Mouse (Mus musculus): ENCODE data around the gene Ccl4. TPM values are rescaled to one million over a fixed set of nuclear protein-coding genes. Genes with fewer than 3 reads are reported as not detected.

Ccl4 gene
- total RNA-seq, 2 experiments from 2014 or later: 1.7 to 10.9 TPM

DNA sequence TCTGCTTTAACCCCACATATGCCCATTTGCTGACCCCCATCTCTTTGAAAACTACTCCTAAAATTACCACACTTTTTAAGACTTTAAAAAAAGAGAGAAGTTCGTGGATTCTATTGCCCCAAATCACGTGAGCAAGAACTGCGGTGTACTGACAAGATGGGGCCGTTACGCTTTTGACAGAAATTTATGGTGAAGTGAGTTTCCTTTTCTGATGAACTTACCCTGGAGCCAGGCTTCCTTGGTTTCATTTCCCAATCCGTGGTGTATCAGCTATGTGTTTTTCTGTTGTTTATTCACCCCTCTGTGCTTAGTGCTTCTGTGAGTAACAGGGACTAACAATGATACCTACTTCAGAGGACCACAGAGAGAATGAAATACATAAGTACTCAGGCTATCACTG, 3.6 kb upstream of the Ccl4 start:
- ATAC-seq (replicated peaks; ENCODE audit: low FRiP score, low TSS enrichment, poor library complexity, severe bottlenecking): no peak

DNA sequence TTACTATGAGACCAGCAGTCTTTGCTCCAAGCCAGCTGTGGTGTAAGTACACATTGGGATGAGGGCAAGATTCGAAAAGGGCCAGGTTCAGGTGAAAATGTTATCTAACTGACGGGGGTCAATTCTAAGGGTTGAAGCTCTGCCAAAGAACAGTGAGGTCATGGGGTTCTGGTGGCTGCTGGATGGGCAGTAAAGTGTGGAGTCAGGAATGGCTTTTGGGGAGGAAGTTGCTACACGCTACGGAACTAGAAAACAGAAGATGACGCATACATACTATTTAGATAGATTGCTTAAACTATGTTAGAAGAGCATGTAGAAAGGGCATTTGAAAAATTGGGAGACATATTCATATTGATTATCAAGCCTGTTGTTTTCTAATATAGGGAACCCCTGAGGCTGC, 1.1 kb downstream of the Ccl4 start:
- ATAC-seq (replicated peaks; ENCODE audit: low FRiP score, low TSS enrichment, poor library complexity, severe bottlenecking): no peak

DNA sequence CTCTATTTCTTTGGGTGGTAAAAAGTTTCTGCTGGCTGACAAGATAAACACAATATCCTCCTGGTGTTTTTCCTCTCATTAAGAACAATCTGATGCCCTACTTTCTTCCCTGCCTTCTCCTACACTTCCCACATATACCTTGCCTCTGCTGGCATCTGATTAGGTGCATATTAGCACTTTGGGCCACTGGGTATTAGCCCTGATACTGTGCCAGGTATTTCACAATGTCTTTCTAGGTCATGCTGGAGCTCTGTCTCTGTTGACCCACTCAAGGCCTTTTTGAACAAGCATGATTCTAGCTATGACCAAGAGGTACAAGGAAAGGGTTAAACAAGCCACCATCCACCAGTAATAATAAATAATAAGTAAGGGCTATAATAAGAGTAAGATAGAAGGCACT, 9.4 kb downstream of the Ccl4 start:
- no peak for ATAC-seq (replicated peaks; ENCODE audit: low FRiP score, low TSS enrichment, poor library complexity, severe bottlenecking)

DNA sequence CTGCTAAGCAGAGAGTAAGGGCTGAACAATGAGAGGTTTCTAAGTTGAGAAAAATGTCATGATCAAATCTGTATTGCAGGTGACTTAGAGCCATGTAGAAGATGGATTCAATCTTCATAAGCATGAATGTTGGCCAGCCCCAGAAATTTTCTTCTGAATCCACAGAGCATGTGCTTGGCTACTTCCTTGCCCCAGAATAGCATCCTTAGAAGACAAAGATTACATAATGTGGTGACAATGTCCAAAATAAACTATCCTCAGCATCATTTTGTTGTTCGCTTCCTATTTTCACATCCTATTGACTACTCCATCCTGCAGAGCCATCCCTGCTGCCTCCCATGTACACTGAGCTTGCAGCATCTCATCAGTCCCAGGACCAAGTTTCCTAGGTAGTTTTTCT, 13.3 kb downstream of the Ccl4 start:
- ATAC-seq (replicated peaks; ENCODE audit: low FRiP score, low TSS enrichment, poor library complexity, severe bottlenecking): no peak

DNA sequence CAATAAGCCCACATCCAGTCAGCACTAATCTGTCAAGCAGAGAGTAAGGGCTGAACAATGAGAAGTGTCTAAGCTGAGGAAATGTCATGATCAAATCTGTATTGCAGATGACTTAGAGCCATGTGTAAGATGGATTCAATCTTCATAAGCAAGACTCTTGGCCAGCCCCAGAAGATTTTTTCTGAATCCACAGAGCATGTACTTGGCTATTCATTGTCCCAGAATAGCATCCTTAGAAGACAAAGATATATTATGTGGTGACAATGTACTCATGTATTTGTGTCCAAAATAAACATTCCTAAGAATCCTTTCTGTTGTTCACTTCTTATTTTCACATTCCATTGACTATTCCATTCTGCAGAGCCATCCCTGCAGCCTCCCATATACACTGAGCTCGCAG, 27.5 kb downstream of the Ccl4 start:
- no peak for ATAC-seq (replicated peaks; ENCODE audit: low FRiP score, low TSS enrichment, poor library complexity, severe bottlenecking)

DNA sequence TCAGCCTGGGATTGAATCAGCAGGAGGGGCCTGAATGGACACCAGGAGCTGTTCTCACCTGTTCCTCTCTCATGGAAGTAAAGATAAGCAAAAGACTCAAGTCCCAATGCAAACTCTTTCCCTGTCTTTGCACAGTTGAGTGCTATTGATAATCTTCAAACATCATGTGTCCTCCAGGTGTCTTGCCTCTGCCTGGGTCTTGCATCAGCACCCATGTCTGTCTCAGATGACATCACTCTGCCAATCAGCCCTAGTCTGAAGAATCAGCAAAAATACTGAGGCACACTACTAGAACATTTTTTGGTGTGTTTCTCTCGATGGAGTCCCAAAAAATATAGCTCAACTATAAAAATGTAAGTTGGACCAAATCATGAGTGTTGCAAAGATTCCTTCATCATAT, 29.6 kb downstream of the Ccl4 start:
- no peak for ATAC-seq (replicated peaks; ENCODE audit: low FRiP score, low TSS enrichment, poor library complexity, severe bottlenecking)

DNA sequence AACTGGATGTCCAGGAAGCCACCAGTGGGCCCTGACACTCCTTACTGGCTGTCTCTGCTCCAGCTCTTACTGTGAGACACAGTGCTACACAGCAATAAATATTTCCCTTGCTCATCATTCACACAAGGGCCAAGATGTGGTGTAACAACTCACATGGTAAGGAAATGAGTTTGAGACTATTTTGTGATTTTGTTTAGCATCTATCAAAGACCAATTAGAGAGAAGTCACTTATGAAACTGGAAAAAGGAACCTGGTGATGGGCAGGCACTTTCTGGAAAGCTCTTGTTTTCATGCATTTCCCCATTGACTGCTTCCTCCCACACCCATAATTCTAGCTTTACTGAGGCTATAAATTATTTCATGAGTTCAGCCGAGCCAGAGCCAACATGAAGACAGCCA, 41.3 kb downstream of the Ccl4 start, which contains the start of gene Wfdc17:
Gene Wfdc17, plus strand, starts transcription at position 287 of the 400 bp plus-strand sequence.
- no peak for ATAC-seq (replicated peaks; ENCODE audit: low FRiP score, low TSS enrichment, poor library complexity, severe bottlenecking)

DNA sequence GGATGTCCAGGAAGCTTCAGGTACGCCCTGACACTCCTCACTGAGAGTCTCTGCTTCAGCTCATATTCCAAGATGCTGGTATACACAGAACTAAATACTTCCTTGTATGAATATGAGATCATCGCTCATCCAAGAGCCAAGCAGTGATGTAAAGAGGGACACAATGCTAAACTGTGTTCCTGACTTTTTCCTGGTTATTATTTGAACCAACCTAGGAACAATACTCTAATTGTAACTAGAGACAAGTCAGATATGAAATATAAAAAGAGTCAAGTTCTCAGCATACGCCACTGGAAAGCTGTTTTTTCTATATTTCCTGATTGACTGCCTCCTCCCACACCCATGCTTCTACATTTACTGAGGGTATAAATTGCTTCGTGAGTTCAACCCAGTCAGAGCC, 46.3 kb downstream of the Ccl4 start, which contains the start of gene Wfdc18:
Gene Wfdc18, plus strand, starts transcription at position 301 of the 400 bp plus-strand sequence.
- no peak for ATAC-seq (replicated peaks; ENCODE audit: low FRiP score, low TSS enrichment, poor library complexity, severe bottlenecking)

DNA sequence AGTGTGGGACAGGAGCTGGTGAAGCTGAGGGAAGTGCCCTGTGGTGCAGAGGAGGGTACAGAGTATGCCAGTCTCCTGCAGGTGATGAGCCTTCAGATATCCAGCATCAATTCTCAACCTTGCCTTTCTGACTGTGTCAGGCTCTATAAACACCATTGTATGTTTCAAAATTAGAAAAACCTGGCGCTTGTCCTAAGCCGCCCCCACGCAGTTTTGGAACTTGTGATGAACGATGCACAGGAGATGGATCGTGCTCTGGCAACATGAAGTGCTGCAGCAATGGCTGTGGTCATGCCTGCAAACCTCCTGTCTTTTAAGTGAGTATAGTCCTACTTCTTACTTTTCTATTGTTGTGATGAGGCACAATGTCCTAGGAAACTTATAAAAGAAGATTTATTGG, 47.3 kb downstream of the Ccl4 start:
- no peak for ATAC-seq (replicated peaks; ENCODE audit: low FRiP score, low TSS enrichment, poor library complexity, severe bottlenecking)

DNA sequence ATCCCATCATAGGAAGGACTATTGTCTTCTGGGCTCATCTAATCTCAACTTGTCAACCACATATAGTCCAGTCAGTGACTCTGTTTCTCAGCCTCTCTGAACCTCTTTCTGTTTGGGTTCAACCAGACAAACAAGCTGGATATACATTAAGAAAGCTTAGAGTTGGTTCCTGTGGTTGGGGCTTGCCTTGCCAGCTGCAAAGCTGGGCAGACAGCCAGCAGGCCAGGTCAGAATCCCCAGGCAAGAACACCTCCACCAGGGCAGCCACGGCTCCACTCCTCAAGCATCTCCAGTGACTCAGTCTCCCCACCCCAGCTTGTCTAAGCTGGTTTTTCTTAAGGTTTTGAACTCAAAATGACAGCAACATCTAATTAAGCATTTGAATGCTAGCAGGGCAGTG, 50.3 kb downstream of the Ccl4 start:
- no peak for ATAC-seq (replicated peaks; ENCODE audit: low FRiP score, low TSS enrichment, poor library complexity, severe bottlenecking)

DNA sequence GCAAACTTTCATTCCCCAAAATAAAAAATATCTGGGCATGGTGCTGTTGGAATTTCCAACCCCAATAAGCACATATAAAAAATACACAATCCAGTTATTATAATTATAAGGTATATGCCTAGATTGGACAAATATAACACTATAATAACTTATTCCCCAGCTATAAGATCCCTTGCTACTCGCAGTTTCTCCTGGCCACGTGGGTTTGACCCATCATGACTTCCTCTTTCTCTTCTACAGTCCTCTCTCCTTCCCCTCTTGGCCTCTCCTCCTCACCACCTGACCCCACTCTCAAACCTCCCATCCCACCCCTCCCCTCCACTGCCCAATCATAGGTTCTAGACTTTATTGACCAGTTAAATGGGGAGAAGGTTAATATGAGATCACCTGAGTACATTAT, 51.5 kb downstream of the Ccl4 start:
- ATAC-seq (replicated peaks; ENCODE audit: low FRiP score, low TSS enrichment, poor library complexity, severe bottlenecking): no peak

Other genes with a start within 250 kb of the Ccl4 start
- gene Gas2l2, start 233.1 kb upstream of the Ccl4 start, total RNA-seq (2014; fragmentation: Nextera tagmentation): not detected in 2 replicates
- not detected in 2 replicates for gene Gas2l2, start 233.1 kb upstream of the Ccl4 start, total RNA-seq (2017)
- 2.6 TPM in 1 of 2 replicates, not detected in the other for gene 1700020L24Rik, start 224.9 kb upstream of the Ccl4 start, total RNA-seq (2014; fragmentation: Nextera tagmentation)
- not detected in 2 replicates for gene 1700020L24Rik, start 224.9 kb upstream of the Ccl4 start, total RNA-seq (2017)
- gene Mmp28, start 199.5 kb upstream of the Ccl4 start, total RNA-seq (2014; fragmentation: Nextera tagmentation): 0.37 TPM in 1 of 2 replicates, not detected in the other
- gene Mmp28, start 199.5 kb upstream of the Ccl4 start, total RNA-seq (2017): 0.19 and 0.42 TPM in 2 replicates
- gene Taf15, start 189.5 kb upstream of the Ccl4 start, total RNA-seq (2014; fragmentation: Nextera tagmentation): 60.9 and 72.5 TPM in 2 replicates
- 24.0 and 32.8 TPM in 2 replicates for gene Taf15, start 189.5 kb upstream of the Ccl4 start, total RNA-seq (2017)
- gene Heatr9, start 140.4 kb upstream of the Ccl4 start, total RNA-seq (2014; fragmentation: Nextera tagmentation): not detected in 2 replicates
- gene Heatr9, start 140.4 kb upstream of the Ccl4 start, total RNA-seq (2017): not detected in 2 replicates
- gene Ccl5, start 132.1 kb upstream of the Ccl4 start, total RNA-seq (2014; fragmentation: Nextera tagmentation): 8.9 and 46.6 TPM in 2 replicates
- 5.6 and 32.4 TPM in 2 replicates for gene Ccl5, start 132.1 kb upstream of the Ccl4 start, total RNA-seq (2017)
- gene Ccl9, start 83.9 kb upstream of the Ccl4 start, total RNA-seq (2014; fragmentation: Nextera tagmentation): not detected in 2 replicates
- gene Ccl9, start 83.9 kb upstream of the Ccl4 start, total RNA-seq (2017): 0.70 and 10.4 TPM in 2 replicates
- not detected in 2 replicates for gene Ccl6, start 69.5 kb upstream of the Ccl4 start, total RNA-seq (2014; fragmentation: Nextera tagmentation)
- gene Ccl6, start 69.5 kb upstream of the Ccl4 start, total RNA-seq (2017): 0.84 and 4.1 TPM in 2 replicates
- gene Rpl9-ps1, start 17.0 kb upstream of the Ccl4 start, total RNA-seq (2014; fragmentation: Nextera tagmentation): not detected in 2 replicates
- not detected in 2 replicates for gene Rpl9-ps1, start 17.0 kb upstream of the Ccl4 start, total RNA-seq (2017)
- not detected in 2 replicates for gene Ccl3, start 13.2 kb upstream of the Ccl4 start, total RNA-seq (2014; fragmentation: Nextera tagmentation)
- gene Ccl3, start 13.2 kb upstream of the Ccl4 start, total RNA-seq (2017): 13.6 and 17.1 TPM in 2 replicates
- not detected in 2 replicates for gene Wfdc17, start 41.4 kb downstream of the Ccl4 start, total RNA-seq (2014; fragmentation: Nextera tagmentation)
- gene Wfdc17, start 41.4 kb downstream of the Ccl4 start, total RNA-seq (2017): not detected in 2 replicates
- not detected in 2 replicates for gene Wfdc18, start 46.4 kb downstream of the Ccl4 start, total RNA-seq (2014; fragmentation: Nextera tagmentation)
- gene Wfdc18, start 46.4 kb downstream of the Ccl4 start, total RNA-seq (2017): not detected in 2 replicates
- 30.6 TPM in 1 of 2 replicates, not detected in the other for gene Wfdc21, start 84.4 kb downstream of the Ccl4 start, total RNA-seq (2014; fragmentation: Nextera tagmentation)
- gene Wfdc21, start 84.4 kb downstream of the Ccl4 start, total RNA-seq (2017): 2.1 TPM in 1 of 2 replicates, not detected in the other
- gene Heatr6, start 91.1 kb downstream of the Ccl4 start, total RNA-seq (2014; fragmentation: Nextera tagmentation): 21.9 and 38.9 TPM in 2 replicates
- 10.2 and 20.6 TPM in 2 replicates for gene Heatr6, start 91.1 kb downstream of the Ccl4 start, total RNA-seq (2017)
- gene Hnf1b, start 187.5 kb downstream of the Ccl4 start, total RNA-seq (2014; fragmentation: Nextera tagmentation): not detected in 2 replicates
- not detected in 2 replicates for gene Hnf1b, start 187.5 kb downstream of the Ccl4 start, total RNA-seq (2017)

Data from megakaryocyte-erythroid progenitor cell, adult 5-6 weeks (primary cell).